Mouse (Mus musculus) kidney, adult 9 months (tissue): ENCODE measurements around the gene Lats1.

Experiments
- DNase-seq: peaks from one replicate; pipeline ENCODE4 v3.0.0; 2022

The Lats1 gene

DNA sequence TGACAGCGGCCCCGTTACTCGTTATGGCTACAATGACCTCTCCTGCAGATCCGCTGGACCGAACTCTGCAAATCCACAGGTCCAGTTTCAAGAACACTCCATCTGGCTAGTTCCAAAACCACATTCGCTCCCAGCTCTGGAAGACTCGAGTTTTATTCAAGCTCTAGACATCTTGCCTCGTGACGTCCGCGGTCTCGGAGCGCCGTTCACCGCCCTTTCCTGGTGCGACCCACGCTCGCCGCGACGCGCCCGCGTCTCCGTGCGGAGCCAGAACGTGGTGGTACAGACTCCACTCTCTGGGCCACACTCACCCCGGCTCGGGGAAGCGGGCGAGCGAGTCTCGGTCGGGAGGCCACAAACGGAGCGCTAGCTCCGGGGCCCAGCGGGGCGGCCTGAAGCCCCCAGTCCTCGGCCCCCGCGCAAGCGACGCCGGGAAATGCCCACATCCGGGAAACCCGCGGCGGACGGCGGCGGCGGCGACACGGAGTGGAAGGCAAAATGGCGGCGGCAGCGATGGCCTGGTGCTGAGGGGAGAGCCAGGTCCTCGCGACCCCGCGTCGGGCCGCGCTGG is at the start of gene Lats1, which contains the start of gene Pcmt1:
Gene Lats1, plus strand, starts transcription at position 484 of the 571 bp plus-strand sequence.
Gene Pcmt1, minus strand, starts transcription at position 406 of the 571 bp plus-strand sequence.
- peak; percentile 84 for DNase-seq

DNA sequence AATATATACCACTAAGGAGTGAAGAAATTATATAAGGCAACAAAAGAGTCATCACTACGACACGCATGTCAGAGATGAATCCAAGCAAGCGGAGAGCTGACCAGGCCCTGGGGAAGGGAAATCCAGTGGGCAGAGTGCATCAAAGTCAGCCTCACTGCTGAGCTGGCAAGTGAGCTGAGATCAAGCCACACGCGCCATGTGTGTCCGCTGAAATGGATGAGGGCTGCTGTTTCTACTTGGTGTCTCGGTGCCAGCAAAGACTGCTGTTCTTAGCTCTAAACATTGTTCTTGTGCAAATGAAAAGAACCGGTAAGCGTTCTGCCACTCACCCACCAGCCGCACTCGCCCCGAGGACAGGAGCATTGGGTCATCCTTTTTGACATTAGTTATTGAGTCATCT is 40.6 kb upstream of the Lats1 start:
- no peak for DNase-seq

DNA sequence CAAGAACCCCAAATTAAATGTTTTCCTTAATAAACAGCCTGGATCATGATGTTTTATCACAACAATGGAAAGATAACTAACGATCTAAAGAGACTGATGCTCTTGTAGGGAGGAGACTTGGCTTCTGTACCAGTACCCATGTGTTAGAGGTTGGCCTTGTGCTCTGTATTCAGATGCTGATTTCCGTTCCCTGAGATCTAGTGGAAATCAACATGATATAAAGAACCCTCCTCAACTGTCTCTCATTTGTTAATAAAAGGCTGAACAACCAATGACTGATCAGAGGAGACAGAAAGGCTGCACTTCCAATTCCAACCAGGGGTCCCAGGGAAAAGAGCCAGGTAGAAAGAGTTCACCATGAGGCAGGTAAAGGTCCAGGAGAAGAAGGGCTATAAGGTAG is 35.1 kb upstream of the Lats1 start:
- no peak for DNase-seq

DNA sequence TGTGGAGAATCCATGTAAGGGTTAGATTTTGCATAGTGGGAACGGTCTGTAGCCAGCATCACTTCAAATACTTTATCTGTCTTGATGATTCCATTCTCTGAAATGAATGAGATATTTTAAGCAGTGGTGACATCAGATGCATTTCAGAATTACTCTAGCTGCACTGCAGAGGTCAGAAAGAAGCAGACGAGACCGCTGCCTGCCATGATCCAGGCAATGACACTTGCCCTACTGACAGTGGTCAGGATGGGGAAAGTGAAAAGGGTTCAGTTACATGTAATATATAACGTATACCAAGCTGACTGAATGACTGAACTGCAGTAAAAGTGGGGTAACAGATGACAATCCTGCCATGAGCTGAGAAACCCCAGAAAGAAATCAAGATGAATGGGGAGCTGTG is 32.0 kb upstream of the Lats1 start:
- no peak for DNase-seq

DNA sequence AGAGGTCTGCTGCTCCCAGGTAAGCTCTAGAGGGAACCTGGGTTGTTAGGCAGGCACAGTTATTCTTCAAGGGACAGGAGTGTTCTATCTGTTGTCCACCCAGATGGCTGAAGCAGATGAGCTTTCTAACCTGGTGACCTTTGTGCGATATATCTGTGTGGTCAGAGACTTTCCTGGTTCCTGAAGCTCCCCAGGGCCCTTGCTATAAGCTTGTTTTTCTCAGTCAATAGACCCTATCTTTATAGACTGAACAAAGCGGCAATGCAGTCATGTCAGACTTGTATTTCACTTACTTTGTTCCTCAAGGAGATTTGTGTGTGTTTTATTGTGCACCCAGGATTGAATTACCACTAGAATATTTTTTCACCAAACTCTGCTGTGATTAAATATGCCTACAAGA is 30.0 kb upstream of the Lats1 start:
- DNase-seq, result no peak

DNA sequence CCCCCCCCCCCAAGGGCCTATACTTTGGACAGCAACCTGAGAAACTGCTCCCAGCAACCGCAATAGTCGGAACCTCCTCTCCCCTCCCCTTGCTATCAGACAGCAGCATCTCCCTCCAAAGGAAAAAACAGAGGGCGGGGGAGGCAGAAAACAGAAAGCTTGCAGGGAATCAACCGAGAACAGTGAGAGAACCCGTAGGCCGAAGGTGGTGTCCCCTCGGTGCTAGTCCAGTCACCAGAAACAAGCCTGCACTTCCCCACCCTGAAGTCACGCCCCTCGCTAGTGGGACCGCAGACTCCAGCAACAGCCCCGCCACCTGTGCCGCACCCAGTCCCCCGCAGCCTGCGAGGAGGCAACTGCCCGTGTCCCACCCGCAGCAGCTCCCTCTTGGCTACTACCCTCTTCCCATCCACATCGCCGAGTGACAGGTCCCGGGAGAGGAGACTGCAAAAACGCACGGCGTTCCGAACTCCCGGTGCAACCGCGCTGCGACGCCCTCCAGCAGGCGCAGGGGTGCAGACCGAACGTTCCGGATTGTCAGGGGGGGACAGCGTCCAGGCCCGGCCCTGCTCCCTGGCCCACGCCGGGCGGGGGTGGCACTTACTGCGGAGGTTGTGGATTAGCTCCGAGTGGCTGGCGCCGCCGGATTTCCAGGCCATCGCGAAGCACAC is 18.4 kb upstream of the Lats1 start:
- DNase-seq, result no peak

DNA sequence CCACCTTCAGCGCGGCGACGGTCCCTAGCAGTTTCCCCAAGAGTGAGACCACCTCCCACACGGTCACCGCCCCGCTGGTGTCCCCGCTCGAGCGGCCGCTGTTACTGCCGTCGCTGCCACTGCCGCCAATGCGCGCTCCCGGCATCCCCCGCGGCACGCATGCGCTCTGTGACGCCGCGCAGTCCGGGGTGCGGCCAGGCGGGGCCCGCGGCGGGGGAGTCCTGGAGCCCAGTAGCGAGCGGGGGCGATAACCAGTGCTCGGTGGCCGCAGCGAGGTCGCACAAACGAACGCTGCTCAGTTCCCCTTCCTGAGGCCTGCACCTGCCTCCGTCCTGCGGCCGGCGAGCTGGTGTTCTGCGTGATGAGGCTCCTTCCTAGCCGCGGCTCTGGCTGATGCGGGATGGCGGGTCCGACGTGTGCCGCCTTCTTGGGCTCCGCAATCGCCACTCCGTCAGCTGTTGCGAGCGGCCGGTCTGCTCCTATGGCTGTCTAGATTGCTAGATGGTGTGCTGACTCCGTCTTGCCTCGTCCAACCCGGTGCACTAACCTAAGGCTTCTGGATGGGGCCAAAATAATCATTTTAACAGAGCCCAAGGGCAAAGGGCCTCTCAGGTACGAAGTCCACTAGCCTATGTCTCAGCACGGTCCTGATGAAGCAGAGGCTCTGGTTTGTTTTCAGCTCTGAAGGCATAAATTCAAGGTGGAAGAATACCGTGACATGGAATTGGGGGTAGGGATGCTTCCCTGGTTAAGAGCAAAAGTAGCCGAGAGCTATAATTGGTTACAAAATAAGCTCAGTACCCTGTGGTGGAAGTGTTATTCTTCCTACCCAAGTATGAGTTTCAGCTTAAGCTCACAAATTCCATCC is 17.6 kb upstream of the Lats1 start:
- DNase-seq, result peak; percentile 91

DNA sequence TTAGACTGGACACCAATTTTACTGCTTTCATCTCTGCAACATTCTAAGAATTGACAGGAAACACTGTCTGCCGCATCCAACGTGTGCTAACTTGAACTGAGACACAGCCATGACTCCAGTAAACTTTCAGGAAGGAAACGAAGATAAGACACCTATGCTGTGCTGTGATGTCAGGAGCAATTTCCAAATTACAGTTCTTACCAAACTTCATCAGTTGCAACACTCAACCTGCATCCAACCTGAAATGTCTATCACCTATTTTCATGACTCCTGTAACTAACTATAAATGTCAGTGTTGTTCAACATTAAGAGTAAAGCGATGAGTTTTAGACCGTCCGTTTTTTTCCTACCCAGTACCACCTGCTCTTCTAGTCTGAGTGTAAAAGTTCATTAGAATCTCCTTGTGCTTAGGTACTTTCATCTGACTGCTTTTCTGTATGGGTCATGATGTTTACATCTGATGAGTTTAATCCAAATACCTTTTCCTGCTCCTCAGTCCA is 16.9 kb upstream of the Lats1 start:
- DNase-seq, result no peak

DNA sequence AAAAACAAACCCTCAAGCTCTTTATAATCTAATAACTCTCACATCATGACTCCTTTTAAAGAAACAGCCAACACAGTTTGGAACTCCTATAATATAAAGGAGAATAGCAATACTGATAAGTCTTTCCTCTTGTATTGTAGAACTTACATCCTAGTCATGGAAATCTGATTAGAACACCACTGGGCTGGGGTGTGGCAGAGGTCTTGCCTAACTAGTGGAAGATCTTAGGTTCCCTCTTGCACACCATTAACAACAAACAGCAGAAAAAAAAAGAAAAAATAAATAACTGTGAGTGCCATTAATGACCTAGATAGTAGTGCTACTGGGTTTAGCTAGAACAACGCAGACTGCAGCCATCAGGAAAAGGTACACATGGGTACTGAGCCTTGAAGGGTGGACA is 16.1 kb upstream of the Lats1 start:
- DNase-seq, result no peak

DNA sequence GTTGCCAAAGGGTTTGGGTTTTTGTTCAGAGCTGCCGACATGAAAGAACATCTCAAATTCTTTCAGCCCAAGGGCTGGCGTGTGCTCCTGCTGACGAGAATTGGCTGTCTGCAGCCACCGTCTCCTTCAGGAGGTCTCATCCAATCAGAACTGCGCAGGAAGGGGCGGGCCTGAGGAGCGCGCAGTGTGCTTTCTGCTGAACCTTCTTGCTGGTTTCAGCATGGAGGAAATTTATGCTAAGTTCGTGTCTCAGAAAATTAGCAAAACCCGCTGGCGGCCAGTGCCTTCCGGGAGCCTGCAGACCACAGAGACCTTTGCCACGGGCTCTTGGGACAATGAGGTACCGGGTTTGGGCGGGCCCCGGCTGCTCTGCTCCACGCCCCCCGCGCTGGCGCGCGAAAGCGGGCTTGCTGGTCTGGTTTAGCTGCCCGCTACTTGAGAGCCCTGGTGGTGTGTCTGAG is 13.6 kb upstream of the Lats1 start, which contains the start of gene Nup43:
Gene Nup43, plus strand, starts transcription at position 162 of the 461 bp plus-strand sequence.
- peak; percentile 93 for DNase-seq

DNA sequence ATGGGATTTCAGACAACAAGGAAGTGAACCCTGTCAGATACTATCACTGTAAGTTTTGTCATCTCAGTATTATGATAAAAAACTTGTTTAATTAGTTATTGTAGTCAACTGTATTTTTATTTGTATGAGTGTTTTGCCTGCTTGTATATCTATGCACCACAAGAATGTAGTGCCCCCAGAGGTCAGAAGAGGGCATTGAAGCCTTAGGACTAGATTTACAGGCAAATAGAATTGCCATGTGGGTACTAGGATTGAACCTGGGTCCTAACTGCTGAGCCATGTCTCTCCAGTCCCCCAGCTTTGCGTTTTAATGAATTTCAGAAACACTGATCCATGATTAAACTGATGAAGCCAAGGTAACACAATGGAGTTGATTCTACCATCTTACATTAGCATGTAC is 7.3 kb upstream of the Lats1 start:
- peak; percentile 36 for DNase-seq

DNA sequence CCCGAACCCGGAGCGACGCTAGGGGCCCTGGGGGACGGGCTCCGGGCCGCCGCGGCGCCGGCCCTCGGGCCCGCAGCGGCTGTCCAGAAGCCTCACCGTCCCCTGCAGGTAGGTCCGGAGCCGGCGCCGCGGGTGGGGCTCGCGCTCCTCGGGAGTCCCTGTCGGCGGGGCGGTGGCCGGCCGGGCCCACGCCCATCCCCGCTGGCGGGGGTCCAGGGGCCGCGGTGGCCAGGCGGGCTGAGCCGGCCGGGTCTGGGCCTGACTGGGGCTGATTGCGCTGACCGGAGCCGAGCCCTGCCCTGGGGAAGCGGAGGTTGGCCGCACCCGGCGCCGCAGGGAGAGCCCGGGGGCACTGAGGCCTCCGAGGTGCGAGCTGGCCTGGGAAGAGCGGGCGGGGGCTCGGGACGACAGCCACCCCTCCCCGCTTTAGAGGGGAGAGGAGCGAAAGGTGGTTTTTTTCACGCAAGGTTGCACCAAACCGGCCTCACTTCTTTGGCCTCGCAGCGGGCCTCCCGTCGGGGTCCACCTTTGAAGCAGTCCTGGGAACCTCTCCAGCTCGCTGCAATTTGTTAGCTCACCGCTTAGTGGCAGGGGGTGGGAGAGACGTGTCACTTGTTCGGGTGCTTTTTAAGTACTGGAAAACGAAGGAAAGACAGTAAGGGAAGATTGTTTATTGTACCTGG is 470 bp downstream of the Lats1 start:
- DNase-seq, result peak; percentile 76

DNA sequence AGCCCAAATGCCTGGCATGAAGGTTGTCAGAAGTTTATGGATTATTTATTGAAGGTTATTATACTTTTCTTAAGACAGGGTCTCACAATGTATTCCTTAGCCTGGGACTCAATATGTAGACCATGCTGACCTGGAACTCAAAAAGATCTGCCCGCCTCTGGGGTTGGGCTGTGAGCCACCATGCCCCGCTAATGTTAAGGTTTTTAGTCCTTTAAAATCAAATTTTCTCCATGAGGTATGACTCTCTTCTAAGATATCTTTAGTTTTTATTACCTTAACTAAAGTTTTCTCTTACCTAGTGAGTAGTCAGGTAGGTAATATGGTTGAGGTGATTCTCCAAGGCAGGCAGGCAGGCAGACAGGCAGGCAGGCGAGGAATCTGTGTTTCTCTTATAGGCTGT is 1.2 kb downstream of the Lats1 start:
- DNase-seq, result no peak

DNA sequence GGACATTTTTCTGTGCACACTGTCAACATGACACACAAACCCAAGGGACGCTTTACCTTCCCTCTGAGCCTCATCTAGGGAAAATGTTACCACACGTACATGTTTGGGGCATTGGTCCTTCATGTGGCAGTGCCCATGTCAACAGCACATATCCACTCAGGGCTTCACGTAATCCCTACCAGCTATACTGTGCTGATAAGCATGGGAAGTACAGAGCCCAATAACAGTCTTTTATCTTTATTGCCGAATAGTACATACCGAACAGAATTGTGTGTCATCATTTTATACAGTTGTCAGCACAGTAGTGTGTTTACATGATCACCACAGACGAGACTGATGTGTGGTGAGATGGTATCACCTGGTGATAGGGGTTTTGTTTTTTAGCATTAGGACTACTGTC is 5.9 kb downstream of the Lats1 start:
- DNase-seq, result no peak

DNA sequence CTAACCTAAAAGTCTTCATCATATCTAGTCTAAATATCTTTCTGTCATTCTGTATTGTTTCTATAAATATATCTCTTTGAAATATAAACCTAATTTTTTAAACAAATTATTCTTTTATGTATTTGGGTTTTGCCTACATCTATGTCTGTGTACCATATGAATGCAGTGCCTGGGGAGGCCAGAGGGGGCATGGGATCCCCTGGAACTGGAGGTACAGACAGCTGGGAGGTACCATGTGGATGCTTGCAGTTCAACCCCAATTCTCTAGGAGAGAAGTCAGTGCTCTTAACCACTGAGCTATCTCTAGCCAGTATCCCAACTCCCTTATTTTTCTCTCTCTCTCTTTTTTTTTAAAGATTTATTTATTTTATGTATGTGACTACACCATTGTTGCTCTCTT is 14.3 kb downstream of the Lats1 start:
- no peak for DNase-seq

DNA sequence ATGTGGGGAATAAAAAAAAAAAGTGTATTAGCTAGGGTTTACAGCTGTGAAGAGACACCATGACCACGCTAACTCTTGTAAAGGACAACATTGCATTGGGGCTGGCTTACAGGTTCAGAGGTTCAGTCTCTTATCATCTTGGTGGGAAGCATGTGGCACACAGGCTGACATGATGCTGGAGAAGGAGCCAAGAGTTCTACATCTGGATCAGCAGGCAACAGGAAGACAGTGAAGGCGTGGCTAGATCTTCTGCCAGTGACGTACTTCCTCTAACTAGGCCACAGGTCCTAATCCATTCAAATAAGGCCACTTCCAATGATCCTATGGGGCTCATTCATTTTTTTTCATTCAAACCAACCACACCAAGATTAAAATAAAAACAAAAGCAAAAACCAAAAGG is 19.1 kb downstream of the Lats1 start:
- DNase-seq, result no peak

DNA sequence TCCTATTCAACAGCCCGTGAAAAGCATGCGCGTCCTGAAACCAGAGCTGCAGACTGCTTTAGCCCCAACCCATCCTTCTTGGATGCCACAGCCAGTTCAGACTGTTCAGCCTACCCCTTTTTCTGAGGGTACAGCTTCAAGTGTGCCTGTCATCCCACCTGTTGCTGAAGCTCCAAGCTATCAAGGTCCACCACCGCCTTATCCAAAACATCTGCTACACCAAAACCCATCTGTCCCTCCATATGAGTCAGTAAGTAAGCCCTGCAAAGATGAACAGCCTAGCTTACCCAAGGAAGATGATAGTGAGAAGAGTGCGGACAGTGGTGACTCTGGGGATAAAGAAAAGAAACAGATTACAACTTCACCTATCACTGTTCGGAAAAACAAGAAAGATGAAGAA is 21.6 kb downstream of the Lats1 start:
- DNase-seq, result no peak

DNA sequence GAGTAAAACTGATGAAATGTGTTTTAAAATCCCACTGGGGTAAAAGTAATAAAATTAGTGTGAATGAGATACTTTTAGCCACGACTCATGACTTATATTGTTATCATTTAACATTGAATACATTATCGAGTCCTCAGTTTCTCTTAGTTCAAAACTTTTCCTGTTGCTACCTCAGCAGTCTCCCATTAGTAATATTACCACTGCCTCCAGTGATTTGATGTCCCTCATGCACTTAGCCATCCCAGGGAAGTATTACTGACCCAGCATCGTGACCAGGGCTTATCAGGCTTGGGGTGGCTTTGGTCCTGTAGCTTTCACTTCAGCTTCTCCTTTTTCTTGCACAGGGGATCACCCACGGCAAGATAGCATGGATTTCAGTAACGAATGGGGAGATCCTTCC is 29.1 kb downstream of the Lats1 start:
- DNase-seq, result no peak

DNA sequence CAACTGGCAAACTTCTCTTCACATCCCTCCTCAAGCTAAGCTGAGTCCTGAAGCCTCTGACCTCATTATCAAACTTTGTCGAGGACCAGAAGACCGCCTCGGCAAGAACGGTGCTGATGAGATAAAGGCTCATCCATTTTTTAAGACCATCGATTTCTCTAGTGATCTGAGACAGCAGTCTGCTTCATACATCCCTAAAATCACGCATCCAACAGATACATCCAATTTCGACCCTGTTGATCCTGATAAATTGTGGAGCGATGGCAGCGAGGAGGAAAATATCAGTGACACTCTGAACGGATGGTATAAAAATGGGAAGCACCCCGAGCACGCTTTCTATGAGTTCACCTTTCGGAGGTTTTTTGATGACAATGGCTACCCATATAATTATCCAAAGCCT is 31.5 kb downstream of the Lats1 start:
- DNase-seq, result no peak

DNA sequence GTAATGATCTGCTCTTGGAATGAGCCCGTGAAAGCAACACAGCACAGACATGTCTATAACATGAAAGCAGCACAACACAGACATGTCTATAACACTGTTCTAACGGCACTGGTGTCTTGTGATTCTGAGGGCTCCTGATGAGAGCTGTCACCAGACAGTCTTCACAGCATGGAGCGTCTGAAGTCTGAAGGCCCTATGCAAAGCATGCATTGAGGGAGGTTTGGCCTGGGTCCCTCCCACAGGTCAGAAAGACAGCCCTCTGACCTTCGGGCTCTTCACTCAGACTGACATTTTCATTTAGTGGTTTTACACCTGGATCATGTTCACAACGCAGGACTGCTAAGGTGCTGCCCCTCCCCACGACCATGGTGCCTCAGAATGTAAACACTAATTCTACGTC is 34.0 kb downstream of the Lats1 start:
- no peak for DNase-seq

DNA sequence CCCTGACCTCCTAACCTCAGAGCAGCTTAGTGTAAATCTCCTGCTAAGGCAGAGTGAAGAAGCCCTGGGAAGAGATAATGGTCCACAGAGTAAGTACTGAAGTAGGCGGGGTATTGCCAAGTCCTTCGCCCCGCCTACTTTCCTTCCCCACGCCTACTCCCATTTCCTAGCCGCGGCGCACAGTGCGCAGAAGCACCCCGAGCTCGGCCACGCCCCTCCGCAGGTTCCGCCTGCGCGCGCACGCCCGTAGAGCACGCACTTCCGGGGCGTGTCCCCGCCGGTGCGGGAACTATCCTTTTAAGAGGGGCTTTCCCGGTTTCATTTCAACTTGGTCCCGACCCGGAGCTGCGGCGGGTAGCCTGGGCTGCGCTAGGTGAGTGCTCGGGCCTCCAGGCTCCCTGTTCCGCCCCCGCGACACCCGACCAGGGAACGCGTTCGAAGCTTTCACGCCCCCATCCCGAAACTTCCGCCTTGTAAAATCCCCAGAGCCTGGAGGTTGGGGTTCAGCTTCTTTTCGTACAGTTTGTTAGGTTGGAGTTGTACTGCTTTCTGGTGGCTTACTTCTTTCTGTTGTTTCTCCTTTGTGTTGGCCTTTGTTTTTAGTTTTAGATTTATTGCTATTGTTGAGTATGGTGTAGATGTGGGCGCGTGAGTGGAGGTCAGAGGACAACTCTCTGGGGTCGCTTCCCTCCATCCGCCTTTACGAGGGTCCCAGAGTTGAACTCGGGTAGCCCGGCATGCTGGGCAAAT is 44.9 kb downstream of the Lats1 start, which contains the start of gene Katna1:
Gene Katna1, plus strand, starts transcription at position 250 of the 750 bp plus-strand sequence.
- DNase-seq, result peak; percentile 97

DNA sequence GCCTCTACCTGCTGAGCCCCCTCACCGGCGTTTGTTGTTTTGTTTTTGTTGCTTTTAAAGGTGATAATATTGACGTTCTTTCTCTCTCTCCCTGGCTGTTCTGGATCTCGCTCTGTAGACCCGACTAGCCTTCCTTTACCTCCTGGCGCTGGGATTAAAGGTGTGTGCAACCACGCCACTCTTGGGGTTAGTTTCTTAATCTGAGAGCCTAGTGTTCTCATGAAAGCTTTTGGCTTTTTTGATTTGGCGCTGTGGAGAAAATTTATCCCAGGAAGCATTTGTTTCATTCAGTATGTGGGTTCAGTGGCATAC is 45.4 kb downstream of the Lats1 start:
- no peak for DNase-seq
